Mouse (Mus musculus) embryonic fibroblast, embryonic 13.5 days (primary cell): ENCODE measurements around the gene Lrba. TPM values are rescaled to one million over a fixed set of nuclear protein-coding genes. Genes with fewer than 3 reads are reported as not detected.

Source experiments
- H3K27ac ChIP-seq: 2 replicates; pipeline ENCODE4 v1.5.1; 2012; ENCODE audit warnings: low read length, control low read depth, inconsistent platforms; ENCODE audit not compliant: insufficient read depth
- H3K4me1 ChIP-seq: 2 replicates; pipeline ENCODE4 v1.6.1; 2011; ENCODE audit warnings: low read length; ENCODE audit not compliant: control insufficient read depth, insufficient read depth
- H3K4me3 ChIP-seq: 2 replicates; pipeline ENCODE4 v1.5.1; 2011; ENCODE audit warnings: mild to moderate bottlenecking, control low read depth, low read length; ENCODE audit not compliant: insufficient read depth
- CTCF ChIP-seq: IDR thresholded peaks from 2 replicates; pipeline ENCODE4 v1.5.1; 2011; ENCODE audit warnings: mild to moderate bottlenecking, control low read depth, low read length, moderate library complexity, borderline replicate concordance; ENCODE audit not compliant: insufficient read depth
- POLR2A ChIP-seq: IDR thresholded peaks from 2 replicates; pipeline ENCODE4 v1.6.1; 2011; ENCODE audit warnings: low read depth, mild to moderate bottlenecking, control low read depth, low read length, moderate library complexity
- polyA plus RNA-seq: library from polyadenylated mRNA; stranded (reverse); fragments of >200 nt; gene quantifications from 2 replicates; pipeline ENCODE4 v1.2.4, GENCODE M21; 2011; ENCODE audit warnings: low read depth; ENCODE audit not compliant: missing spikeins, insufficient read length

The Lrba gene
- polyA plus RNA-seq, 1 experiment = 17.8 TPM

DNA sequence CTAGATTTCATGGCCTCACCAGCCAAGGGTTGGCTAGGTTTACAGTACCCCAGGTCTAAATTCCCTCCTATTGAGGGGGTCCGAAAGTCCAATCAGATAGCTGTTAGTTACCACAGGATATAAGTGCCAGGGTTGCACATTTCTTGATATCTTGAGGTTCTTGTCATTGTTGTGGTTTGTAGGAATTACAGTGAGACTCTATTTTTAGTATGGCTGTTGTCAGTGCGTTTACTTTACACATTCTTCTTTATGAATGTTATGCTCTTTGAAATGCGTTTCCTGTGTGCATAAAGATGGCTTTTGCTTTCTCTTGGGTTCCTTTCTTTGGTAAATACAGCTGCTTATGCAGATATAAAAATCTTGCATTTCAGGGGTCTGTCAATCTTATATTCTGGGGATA lies 237.1 kb downstream of the Lrba start:
- H3K27ac ChIP-seq = peak overlapping the region; percentile 71; the same call in 1 of the 2 replicates
- TF ChIP-seq POLR2A (no peak), CTCF (no peak)
- no peak overlapping the region for H3K4me3 ChIP-seq
- H3K4me1 ChIP-seq = no peaks in the 10 kb centered on the region

DNA sequence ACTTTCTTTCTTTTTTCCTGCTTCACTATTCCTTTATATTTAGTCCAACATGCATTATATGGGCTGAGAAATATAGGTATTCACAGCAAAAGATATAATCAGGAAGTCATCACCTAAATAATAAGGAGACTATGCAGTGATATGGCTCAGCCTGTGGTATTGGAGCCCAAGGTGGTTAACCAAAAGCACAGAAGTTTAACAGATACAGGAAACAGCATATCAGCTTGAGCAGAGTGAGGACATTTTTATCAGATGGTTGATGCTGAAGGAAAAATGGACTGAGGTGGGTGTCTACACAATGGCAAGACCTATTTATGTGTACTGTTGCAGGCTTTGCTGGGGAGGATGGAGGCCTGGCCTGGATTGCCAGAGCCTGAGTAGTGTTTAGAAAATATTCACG lies 265.5 kb downstream of the Lrba start:
- Histone ChIP-seq H3K27ac (no peak overlapping the region), H3K4me1 (no peaks in the 10 kb centered on the region), H3K4me3 (no peak overlapping the region)
- no peak for TF ChIP-seq POLR2A
- no peak for TF ChIP-seq CTCF

DNA sequence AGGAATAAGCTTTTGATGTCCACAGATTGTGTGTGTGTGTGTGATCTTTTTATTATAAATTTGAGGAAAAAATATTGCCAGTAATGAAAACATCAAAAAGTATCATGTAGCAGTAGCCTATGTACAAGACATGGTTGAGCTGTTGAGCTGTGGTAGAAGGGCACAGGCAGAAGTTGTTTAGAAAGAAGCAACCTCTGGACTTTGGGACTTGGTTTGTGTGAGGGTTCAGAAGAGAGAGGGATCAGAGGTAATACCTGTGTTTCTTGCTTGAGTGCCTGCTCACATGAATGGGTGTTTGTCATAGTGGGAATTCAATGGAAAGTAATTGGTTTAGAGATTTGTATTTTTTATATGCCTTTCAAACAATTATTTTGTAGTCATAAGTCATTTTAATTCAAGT lies 276.1 kb downstream of the Lrba start:
- no peak for TF ChIP-seq POLR2A
- TF ChIP-seq CTCF = no peak
- Histone ChIP-seq H3K4me1 (no peaks in the 10 kb centered on the region), H3K4me3 (no peak overlapping the region), H3K27ac (no peak overlapping the region)

DNA sequence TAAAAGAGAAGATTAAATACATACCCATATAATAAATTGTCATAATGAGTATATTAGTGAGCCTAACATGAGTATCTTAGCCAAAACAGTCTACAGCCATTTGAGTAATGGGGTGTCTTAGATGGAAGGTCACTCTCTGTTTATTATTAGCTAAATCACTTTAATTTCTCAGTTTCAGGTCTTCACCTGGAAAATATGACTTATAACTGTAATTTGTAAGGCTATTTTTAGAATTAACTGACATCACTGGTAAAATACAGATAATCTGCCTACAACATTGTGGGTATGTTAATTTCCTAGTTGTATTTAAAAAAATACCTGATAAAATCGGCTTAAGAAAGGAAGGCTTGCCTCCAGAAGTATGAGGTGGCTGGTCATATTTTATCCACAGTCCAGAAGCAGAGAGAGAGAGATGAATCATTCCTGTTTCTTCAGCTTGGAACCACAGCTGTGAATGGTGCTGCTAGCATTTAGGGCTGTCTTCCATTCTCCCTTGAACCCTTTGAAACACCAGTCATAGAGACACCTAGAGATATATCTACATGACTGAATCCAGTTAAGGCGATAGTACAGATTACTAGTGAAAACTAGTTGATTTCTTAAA lies 294.1 kb downstream of the Lrba start:
- H3K4me3 ChIP-seq = no peak overlapping the region
- H3K4me1 ChIP-seq = no peaks in the 10 kb centered on the region
- TF ChIP-seq CTCF (no peak), POLR2A (no peak)
- H3K27ac ChIP-seq = no peak overlapping the region

DNA sequence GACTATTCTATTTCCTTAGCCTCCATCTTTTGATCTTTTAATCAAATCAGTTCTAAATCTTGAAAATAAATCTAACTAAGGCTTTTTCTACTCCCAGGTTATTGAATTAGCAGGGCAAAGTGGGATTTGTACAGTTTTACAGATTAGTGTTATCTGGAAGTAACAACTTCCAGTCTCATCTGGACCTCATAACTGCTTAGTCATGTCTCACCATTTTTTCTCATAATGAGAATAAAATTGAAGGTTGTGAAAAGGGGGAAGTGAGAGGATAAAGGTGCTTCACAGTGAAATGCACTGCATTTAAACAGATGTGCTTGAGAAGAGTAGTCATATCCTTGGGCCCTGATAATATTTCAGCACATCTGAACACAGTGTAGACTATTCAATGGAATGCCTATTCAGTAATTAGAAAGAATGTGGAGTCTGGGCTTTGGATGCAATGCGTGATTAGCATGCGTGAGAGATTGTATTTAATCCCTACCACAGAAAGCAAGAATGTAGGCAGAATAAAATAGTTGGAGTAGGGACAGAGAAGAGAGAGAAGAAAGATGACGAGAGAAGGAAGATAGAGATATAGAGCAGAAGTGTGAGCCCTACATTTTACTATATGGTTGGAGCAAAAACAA lies 298.5 kb downstream of the Lrba start:
- no peak overlapping the region for H3K4me3 ChIP-seq
- no peak for TF ChIP-seq CTCF
- no peak for TF ChIP-seq POLR2A
- H3K4me1 ChIP-seq = no peaks in the 10 kb centered on the region
- H3K27ac ChIP-seq = no peak overlapping the region

DNA sequence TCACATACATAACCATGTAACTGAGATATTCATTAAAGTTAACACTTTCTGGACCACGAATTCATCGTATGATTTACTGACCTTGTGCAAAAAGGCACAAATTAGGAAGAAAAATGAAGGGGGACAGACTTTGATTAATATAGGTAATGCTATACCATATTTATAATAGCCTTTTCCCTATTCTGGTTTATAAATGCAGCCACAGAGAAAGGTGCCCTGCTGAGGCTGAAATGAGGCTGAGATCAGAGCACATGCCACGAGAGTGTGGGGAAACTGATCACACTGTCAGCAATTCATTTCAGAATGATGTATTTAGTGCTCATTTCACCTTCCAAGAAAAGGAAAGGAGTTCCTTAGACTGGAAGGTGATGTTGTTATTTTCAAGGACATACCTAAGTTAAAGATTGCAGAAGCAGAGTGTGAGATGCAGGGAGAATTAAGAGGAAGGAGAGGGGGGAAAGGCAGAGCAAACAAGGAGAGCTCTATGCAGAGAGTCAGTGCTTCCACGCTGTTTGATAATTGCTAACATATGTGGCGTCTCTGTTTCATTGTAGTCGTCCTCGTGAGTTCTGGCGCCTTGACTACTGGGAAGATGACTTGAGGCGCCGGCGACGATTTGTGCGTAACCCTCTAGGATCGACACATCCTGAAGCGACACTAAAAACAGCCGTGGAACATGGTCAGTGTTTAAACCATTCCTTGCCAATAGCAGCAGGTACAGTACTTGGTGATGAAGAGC lies 307.2 kb downstream of the Lrba start:
- no peak for TF ChIP-seq POLR2A
- TF ChIP-seq CTCF = no peak
- Histone ChIP-seq H3K4me1 (0 out of 2 replicates have a peak, but pooled peaks cover 3% of the 10 kb centered on the region), H3K27ac (no peak overlapping the region), H3K4me3 (no peak overlapping the region)

DNA sequence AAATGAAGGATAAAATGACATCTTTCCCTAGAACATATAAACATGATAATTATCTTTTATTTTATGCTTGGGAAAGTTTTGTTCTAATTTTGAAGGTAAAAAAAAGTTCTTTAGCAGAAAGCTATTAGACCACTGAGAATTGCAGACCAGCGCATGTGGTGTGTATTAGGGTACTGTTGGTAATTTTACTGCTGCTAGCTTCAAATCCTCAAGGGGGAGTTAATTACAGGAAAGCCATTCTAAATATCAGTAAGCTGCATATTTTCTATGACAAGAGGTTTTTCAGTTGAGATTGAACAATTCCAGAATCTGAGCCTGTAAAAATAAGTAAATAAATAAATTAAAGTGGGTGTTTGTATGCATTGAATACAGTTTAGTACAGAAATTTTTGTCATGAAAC lies 312.3 kb downstream of the Lrba start:
- Histone ChIP-seq H3K27ac (no peak overlapping the region), H3K4me1 (peaks cover 3% of the 10 kb centered on the region; the same call in 1 of the 2 replicates)
- no peak for TF ChIP-seq POLR2A
- no peak for TF ChIP-seq CTCF

DNA sequence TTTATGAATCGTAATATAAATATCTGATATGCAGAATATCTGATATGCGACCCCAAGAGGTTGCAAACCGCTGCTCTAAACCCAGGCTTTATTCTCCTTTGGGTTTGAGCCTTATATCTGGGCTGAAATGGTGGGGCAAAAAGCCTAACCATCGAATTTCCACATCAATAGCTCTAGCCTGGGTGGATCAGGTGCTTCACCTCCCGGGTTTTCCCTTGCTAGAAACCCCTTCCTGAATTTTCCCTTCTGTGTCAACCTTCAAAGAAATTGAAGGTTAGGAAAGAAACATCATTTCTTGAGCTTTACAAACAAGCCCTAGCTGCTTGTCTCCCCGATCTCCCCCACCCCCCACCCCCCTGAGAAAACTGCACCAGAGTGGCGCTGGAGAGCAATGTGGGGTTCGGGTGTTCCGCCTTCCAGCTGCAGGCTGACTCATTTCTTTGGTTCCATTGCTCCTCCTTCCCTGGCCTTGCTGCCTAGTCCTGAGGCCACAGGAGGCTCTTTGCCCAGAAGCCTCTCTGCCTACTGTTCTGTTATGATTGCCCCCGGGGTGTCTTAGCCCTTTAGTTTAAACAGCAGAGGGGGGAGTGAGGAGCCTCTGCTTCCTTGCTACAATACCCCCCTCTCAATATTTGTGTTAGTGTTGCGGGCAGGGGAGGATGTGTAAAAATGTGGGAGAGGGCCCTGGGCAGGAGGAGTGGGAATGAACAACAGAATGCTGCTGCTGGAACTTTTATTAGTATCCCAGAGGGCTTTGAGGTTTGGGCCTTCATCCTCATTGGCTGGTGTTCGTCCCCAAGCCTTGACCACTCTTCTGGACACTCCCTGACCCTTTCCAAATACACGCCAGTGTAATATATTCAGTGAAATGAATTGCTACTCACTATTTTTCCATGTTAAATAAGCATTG lies 314.4 kb downstream of the Lrba start:
- Histone ChIP-seq H3K27ac (peak overlapping the region; percentile 67), H3K4me3 (no peak overlapping the region), H3K4me1 (peaks cover 3% of the 10 kb centered on the region; the same call in 1 of the 2 replicates)
- peak; percentile 15; the same call in 1 of the 2 replicates for TF ChIP-seq POLR2A
- TF ChIP-seq CTCF = no peak

More for the DNA sequence above, 312.3 kb downstream of the Lrba start:
- H3K4me3 ChIP-seq = no peak overlapping the region

DNA sequence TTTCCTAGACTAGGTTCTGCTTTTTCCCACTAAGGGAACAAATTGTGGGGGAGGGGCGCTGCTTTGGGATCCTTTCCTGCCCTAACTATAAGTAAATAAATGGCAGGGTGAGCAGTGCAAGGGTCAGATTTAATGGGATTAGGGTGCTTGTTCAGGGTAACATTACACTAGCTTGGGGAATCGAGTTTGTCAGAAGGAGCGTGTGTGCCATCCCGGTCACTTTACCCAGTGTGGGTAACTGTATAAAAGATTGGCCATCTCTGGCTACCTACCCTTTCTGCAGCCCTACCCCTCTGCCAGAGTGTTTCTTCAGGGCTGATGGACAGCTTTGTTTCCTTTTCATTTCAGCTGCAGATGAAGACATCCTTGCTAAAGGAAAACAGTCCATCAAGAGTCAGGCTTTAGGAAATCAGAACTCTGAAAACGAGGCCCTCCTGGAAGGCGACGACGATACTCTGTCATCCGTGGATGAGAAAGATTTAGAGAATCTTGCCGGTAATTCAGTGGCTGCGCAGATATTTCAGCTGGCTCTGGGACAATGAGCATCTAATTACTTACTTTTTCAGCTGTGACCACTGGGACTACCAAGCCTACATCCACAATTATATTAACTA lies 315.2 kb downstream of the Lrba start:
- peaks cover 3% of the 10 kb centered on the region; the same call in 1 of the 2 replicates for H3K4me1 ChIP-seq
- H3K4me3 ChIP-seq = no peak overlapping the region; the same call in 1 of the 2 replicates
- TF ChIP-seq CTCF (no peak), POLR2A (no peak)
- H3K27ac ChIP-seq = peak overlapping the region; percentile 67
